Mouse (Mus musculus) intestine, postnatal 0 days (tissue): ENCODE measurements around the gene Rtn1. TPM values are rescaled to one million over a fixed set of nuclear protein-coding genes. Genes with fewer than 3 reads are reported as not detected.

Source experiments
- ATAC-seq: fragments of 200-750 bp; cut with Nextera tagmentation; 2 replicates; pipeline ENCODE4 v1.8.0; 2017; ENCODE audit warnings: mild to moderate bottlenecking, moderate TSS enrichment, moderate library complexity
- H3K27ac ChIP-seq: fragments of 300-500 bp; sonication (generic); 2 replicates; pipeline ENCODE4 v1.5.1; 2014; ENCODE audit warnings: mild to moderate bottlenecking, low read depth, low read length, moderate library complexity
- H3K27me3 ChIP-seq: fragments of 300-500 bp; sonication (generic); replicated peaks from 2 replicates; pipeline ENCODE4 v1.6.1; 2014; ENCODE audit warnings: low read length, mixed read lengths; ENCODE audit not compliant: control insufficient read depth, insufficient read depth
- H3K36me3 ChIP-seq: fragments of 300-500 bp; sonication (generic); 2 replicates; pipeline ENCODE4 v1.6.1; 2014; ENCODE audit warnings: mild to moderate bottlenecking, moderate library complexity; ENCODE audit not compliant: control insufficient read depth, insufficient read depth
- H3K4me1 ChIP-seq: fragments of 300-500 bp; sonication (generic); replicated peaks from 2 replicates; pipeline ENCODE4 v1.6.1; 2014; ENCODE audit warnings: antibody characterized with exemption, low read length, mixed read lengths; ENCODE audit not compliant: control insufficient read depth, insufficient read depth
- H3K4me2 ChIP-seq: fragments of 300-500 bp; sonication (generic); replicated peaks from 2 replicates; pipeline ENCODE4 v1.6.1; 2014; ENCODE audit warnings: low read depth, mild to moderate bottlenecking, moderate library complexity
- H3K4me3 ChIP-seq: fragments of 300-500 bp; sonication (generic); 2 replicates; pipeline ENCODE4 v1.5.1; 2014; ENCODE audit warnings: low read depth, low read length
- H3K9ac ChIP-seq: fragments of 300-500 bp; sonication (generic); 2 replicates; pipeline ENCODE4 v1.6.1; 2014; ENCODE audit warnings: mild to moderate bottlenecking, low read depth, low read length
- H3K9me3 ChIP-seq: fragments of 300-500 bp; sonication (generic); 2 replicates; pipeline ENCODE4 v1.6.1; 2016; ENCODE audit warnings: mixed run types; ENCODE audit not compliant: control insufficient read depth
- CTCF ChIP-seq: sonication (generic); IDR thresholded peaks from 2 replicates; pipeline ENCODE4 v1.5.1; 2016; ENCODE audit warnings: low read depth, mild to moderate bottlenecking, control low read depth, antibody characterized with exemption, moderate library complexity
- WGBS: fragments of 180-500 bp; shearing (Covaris S2); extraction: QIAGEN DNeasy Blood & Tissue Kit; methylation state at CpG from one replicate; pipeline ENCODE4 v1.1.7; 2014; 5-methylcytosine and 5-hydroxymethylcytosine counted together
- polyA plus RNA-seq: library from polyadenylated mRNA; unstranded; fragments of >200 nt; fragmentation: Nextera tagmentation; extraction: Ambion mirVana; gene quantifications from 2 replicates; pipeline ENCODE4 v1.2.1, GENCODE M21; 2015

Gene Rtn1
- polyA plus RNA-seq, 1 experiment from 2014 or later, result 55.0 TPM

DNA sequence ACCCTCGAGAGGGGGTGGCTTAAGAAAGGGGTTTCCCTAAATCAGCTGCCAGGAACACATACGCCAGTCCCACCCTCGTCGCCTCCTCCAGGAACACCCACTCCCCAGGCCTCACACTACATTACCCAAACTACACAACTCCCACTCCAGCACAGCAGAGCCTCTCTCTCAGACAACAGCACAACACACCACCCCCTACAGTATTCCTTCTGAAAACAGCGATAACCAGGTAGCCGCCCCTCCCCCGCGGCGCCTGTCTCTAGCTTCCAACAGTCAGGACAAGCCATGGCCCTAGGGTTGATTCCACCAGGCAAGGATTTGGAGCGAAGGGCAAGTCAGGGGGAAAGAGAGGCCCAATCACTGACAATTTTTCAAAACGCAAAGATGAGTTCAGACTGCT lies 1.7 kb downstream of the Rtn1 start:
- peak overlapping the region; percentile 77 for H3K4me2 ChIP-seq
- no peak overlapping the region for H3K27ac ChIP-seq
- 13% methylated on average over 11 of the region's 11 CpGs for WGBS
- ATAC-seq, result no peak
- peaks cover 26% of the 10 kb centered on the region for H3K27me3 ChIP-seq
- no peaks in the 10 kb centered on the region for H3K4me1 ChIP-seq
- H3K9ac ChIP-seq, result no peak overlapping the region
- TF ChIP-seq CTCF, result no peak
- no peaks in the 10 kb centered on the region for H3K9me3 ChIP-seq
- no peak overlapping the region for H3K4me3 ChIP-seq
- H3K36me3 ChIP-seq, result no peaks in the 10 kb centered on the region

DNA sequence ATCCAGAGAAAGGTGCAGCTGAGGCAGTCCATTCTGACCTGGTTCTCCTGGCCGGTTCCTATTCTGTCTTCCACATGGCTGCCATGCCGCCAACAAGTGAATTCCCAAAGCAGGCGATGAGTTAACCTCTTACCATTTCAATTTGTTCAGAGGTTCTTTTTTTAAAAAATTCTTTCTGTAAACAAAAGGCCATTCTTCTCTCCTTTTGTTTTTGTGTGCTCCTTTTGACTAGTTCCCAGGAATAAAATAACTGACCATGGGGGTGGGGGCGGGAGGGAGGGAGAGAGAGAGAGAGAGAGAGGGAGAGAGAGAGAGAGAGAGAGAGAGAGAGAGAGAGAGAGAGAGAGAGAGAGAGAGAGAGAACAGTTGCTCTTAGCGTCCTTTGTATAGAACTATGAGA lies 3.8 kb downstream of the Rtn1 start:
- Histone ChIP-seq H3K9me3 (no peaks in the 10 kb centered on the region), H3K36me3 (no peaks in the 10 kb centered on the region), H3K9ac (no peak overlapping the region), H3K27ac (no peak overlapping the region), H3K4me3 (no peak overlapping the region), H3K4me2 (no peak overlapping the region), H3K4me1 (no peaks in the 10 kb centered on the region), H3K27me3 (peaks cover 26% of the 10 kb centered on the region)
- no peak for ATAC-seq
- no peak for TF ChIP-seq CTCF
- WGBS, result 66% methylated on average over 5 of the region's 5 CpGs

DNA sequence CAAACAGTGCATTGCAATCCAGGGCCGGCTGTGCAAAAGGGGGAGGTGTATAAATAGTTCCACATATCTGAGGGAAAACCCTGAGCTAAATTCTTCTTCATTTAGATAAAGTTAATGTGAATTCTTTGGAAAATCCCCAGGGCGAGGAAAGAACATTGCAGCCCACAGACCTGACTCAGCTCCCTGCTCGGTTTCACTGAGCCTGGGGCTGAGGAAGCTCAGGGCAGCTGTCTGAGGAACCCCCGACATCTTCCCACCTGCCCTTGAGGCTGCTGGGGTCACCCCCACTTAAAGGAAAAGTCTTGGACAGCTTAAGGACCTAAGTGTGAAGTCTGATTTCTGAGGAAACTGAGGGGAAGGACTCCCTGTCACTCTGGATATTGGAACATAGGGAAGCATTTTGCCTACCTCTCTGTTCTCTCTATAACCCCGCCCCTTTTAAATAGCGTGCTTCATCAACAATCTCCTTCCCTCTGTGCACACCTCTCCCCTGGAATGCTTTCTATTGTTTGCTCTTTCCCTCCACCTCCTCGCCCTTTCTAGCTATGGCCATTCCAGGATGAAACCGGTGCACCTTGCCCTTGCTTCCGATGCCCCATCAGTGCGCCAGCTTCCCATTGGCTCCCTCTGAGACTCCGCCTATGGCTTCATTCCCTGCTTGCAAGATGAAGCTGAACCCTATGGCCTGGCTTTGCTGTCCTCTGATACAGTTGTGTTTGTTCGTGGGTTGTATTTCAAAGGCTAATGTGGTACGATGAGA lies 15.6 kb downstream of the Rtn1 start:
- WGBS, result 43% methylated on average over 13 of the region's 13 CpGs
- H3K36me3 ChIP-seq, result no peaks in the 10 kb centered on the region
- no peak for TF ChIP-seq CTCF
- no peak overlapping the region for H3K4me3 ChIP-seq
- no peak for ATAC-seq
- H3K9ac ChIP-seq, result no peak overlapping the region
- no peak overlapping the region for H3K4me2 ChIP-seq
- no peaks in the 10 kb centered on the region for H3K9me3 ChIP-seq
- no peaks in the 10 kb centered on the region for H3K4me1 ChIP-seq
- H3K27me3 ChIP-seq, result no peaks in the 10 kb centered on the region
- H3K27ac ChIP-seq, result no peak overlapping the region

DNA sequence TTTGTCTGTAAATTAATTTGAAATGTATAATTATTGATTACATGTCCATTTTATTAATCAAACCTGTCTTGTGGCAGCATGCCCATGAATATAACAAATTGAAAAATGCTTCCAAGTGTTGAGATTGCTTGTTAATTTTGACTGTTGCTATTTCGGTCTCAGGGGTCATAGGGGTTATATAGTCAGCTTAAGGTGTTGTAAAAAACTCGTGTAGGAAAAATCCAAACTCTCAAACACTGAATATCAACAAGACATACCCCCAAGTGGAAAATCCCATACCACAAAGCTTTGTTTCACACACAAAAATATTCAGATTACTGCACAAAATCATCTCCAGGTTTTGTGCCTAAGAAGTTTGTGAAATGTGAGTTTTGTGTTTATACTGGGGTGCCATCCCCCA lies 18.5 kb downstream of the Rtn1 start:
- no peak for ATAC-seq
- H3K9me3 ChIP-seq, result no peaks in the 10 kb centered on the region
- H3K4me2 ChIP-seq, result no peak overlapping the region
- H3K27ac ChIP-seq, result no peak overlapping the region
- TF ChIP-seq CTCF, result no peak
- no peaks in the 10 kb centered on the region for H3K36me3 ChIP-seq
- WGBS, result 36% methylated on average over 2 of the region's 2 CpGs
- no peak overlapping the region for H3K4me3 ChIP-seq
- no peak overlapping the region for H3K9ac ChIP-seq
- no peaks in the 10 kb centered on the region for H3K27me3 ChIP-seq
- no peaks in the 10 kb centered on the region for H3K4me1 ChIP-seq

DNA sequence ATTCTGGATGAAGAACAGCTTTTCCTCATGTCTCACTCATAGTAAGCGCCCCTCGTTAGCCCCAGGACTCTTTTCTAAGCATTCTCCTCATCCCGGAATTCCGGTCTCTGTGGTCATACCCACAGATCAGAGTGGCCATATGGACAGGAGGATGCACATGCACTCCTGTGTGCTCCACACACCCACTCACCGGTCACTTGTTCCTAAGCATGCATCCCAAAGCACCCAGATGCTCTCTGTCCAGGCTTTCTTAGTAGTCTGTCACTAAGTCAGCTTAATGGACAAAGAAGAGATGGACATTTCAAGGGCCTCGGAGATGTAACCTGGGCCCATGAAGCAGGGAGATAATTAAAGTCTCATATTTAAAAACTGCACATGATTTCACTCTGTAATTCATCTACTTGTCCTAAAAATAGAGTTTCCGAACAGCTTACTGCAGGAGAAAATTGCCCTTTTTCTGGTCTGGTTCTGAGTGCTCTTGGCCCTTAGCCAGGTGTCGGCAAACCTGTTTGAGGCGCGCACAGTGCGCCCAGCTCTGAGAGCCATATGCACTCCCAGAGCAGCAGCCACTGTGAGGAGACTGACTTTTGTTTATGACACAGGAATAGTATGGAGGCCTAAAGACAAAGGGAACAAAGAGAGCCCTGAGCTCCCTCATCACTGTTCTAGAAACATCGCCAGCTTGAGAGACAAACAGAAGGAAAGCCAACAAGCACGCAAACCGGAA lies 19.3 kb downstream of the Rtn1 start:
- H3K4me3 ChIP-seq, result no peak overlapping the region
- TF ChIP-seq CTCF, result no peak

DNA sequence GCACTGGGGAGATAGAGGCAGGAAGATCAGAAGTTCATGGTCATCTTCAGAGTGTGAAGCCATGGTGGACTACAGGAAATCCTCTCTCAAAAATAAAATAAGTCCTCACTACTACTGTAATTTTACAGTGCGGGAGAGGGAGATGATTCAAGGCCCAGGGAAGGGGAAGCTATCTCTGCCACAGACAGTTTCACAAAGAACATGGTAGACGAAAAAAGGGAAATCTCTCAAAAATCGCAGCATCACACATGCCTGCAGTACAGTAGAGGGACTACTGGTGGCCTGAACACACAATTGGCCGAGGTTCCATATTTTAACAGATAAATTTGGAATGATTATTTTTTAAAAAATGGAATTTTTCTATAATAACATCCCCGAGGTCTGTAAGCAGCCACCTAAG lies 20.0 kb downstream of the Rtn1 start:
- H3K4me3 ChIP-seq, result no peak overlapping the region
- no peak overlapping the region for H3K4me2 ChIP-seq
- no peaks in the 10 kb centered on the region for H3K36me3 ChIP-seq
- no peaks in the 10 kb centered on the region for H3K9me3 ChIP-seq
- TF ChIP-seq CTCF, result no peak
- H3K27ac ChIP-seq, result no peak overlapping the region
- no peaks in the 10 kb centered on the region for H3K27me3 ChIP-seq
- ATAC-seq, result no peak
- no peaks in the 10 kb centered on the region for H3K4me1 ChIP-seq
- WGBS, result 87% methylated on average over 5 of the region's 5 CpGs
- no peak overlapping the region for H3K9ac ChIP-seq

More for the DNA sequence above, 19.3 kb downstream of the Rtn1 start:
- Histone ChIP-seq H3K4me2 (no peak overlapping the region), H3K9me3 (no peaks in the 10 kb centered on the region), H3K27me3 (no peaks in the 10 kb centered on the region), H3K9ac (no peak overlapping the region), H3K27ac (no peak overlapping the region), H3K36me3 (no peaks in the 10 kb centered on the region), H3K4me1 (no peaks in the 10 kb centered on the region)
- WGBS, result 66% methylated on average over 14 of the region's 14 CpGs
- ATAC-seq, result no peak
